Mouse (Mus musculus) cerebellum, adult 9-11 months (tissue): ENCODE measurements around the gene Wwtr1.

ENCODE experiments used
- DNase-seq: peaks from one replicate; pipeline ENCODE4 v3.0.0; 2022

Wwtr1 gene

DNA sequence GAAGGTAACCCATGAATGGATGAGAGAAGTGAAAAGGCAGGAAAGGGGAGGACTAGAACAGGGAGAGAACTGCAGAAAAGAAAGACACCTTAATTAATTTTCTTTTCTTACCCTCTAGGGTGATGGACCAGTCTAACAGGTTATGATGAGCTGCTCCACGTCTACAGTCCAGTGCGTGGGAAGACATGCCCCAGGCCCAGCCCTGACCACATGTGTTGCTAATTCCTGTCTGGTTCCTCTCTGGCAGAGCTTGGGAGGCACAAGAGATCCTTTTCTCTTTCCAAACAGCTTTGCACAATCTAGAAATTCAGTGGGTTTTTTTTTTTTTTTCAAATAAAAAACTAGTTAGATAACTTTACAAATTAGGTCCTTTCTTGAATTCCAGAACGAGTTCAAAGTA lies 134.8 kb downstream of the Wwtr1 start:
- DNase-seq: no peak

- no peak for DNase-seq
These were observed 140.3 kb downstream of the Wwtr1 start for GRCm38 (mm10) chr3:57435364-57435763.

DNA sequence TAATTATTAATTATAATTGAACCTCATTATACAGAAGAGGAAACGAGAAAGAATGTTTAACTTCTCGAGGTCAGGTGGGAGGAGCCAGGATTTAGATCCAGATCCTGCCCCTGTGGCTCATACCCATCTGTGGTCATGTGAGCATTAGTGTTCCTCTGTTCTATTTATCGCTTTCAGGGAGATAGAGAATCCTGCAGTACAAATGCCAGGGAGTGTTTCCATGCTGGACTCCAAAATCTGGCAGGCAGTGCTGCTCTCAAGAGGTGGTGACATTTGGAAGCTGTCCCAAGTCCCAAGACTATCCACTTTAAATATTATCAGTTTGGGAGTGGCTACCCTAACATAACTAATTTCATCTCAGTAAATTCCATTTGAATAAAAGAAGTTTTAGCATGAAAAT lies 144.0 kb downstream of the Wwtr1 start:
- no peak for DNase-seq

GRCm38 (mm10) chr3:57429486-57429885 lies 146.2 kb downstream of the Wwtr1 start:
- DNase-seq: no peak

GRCm38 (mm10) chr3:57428682-57429464 lies 146.8 kb downstream of the Wwtr1 start:
- no peak for DNase-seq

DNA sequence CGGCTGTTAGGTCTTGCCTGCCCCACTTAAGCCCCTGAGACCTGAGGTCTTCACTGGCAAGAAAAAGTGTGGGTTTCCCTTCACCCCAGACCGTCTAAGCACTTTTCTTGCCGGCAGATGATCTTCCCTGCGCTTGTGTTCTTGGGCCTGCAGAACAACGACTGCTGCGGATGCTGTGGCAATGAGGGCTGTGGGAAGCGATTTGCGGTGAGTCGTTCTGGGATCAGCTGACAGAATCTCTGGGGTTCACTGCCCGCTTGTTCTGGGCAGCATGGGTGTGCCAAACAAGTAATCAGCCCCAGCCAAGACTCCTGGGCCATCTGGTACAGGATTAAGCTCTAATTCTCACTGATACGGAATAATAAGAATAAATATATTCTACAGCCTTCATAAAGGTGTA lies 149.4 kb downstream of the Wwtr1 start:
- DNase-seq: no peak

GRCm38 (mm10) chr3:57425089-57425730 lies 150.5 kb downstream of the Wwtr1 start, which contains the start of gene Tm4sf4:
Gene Tm4sf4 (plus strand): TSS chr3:57425314.
- DNase-seq: no peak

GRCm38 (mm10) chr3:57420660-57421059 lies 155.1 kb downstream of the Wwtr1 start:
- no peak for DNase-seq

- DNase-seq: no peak
These were observed 155.5 kb downstream of the Wwtr1 start for GRCm38 (mm10) chr3:57420233-57420632.

- no peak for DNase-seq
These were observed 164.2 kb downstream of the Wwtr1 start for GRCm38 (mm10) chr3:57411535-57411934.
